Mouse (Mus musculus) NIH3T3 (cell line): ENCODE results near the gene Aggf1.
"Not testable (repeated sequence)": the region's sequence is repeated elsewhere in the genome, so short reads cannot be mapped to it uniquely, and the experiment has no call there.

ENCODE experiments used
- DNase-seq: peaks from one replicate; pipeline ENCODE4 v3.0.0-alpha.2; 2012; ENCODE audit warnings: low read depth

Aggf1 gene

DNA sequence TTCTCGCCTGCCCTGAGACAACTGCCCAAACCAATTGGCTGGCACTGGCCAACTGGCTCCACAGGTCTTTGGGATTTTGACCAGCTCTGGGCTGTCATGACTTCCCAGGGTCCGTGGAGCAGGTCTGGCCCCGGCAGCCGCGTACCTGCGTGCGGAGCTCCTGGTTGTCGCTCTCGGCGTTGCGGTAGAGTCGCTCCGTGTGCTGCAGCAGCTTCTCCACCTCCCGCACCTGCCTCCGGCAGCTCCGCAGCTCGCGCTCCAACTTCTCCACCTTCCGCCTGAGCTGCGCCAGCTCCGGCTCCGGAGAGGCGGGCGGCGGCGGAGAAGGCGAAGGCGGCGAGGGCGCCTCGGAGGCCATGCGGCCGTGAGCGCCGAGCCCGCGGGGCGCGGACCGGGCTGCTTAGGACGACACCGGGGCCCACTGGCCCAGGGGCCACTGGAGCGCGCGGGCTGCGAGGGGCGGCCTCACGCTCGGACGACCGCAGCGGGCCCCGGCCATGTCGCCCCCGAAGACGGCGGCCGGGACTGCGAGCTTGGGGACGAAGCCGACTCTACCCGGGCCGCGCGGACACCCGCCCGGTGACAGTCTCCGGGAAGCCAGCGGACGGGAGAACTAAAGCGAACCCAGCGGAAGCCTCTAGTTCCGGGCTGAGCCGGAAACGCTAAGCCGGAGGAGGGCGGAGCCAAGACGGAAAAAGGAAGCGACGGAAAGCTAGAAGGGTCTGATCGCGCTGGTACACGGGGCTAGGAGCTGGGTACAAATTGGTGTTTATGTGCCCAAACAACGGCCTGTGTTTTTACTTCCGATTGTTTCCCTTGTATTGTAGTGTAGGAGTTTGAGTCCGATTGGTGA is at the start of gene Aggf1:
Aggf1 (minus strand) TSS at position 652 of the 853 bp plus-strand sequence.
- peak; percentile 91 for DNase-seq

DNA sequence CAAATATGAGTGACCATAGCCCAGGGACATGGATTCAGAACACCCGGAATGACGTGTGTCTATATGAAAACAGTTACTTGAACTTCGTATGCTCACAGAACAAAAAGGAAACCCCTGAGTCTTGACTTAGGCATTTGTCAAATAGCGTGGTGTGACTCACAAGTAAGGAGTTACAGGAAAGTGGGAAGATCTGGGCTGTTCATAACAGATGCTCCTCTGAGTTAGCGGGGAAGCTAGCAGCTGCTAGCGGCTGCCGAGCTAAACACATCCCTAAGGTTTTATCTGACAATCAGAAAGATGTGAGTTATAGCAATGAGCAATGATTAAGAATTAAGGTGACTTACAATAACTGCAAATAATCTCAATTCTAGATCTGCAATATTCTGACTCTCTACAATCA is 49.8 kb upstream of the Aggf1 start:
- peak; percentile 51 for DNase-seq

- DNase-seq, result no peak
Measured at GRCm38 (mm10) chr13:95419204-95419749, 44.1 kb upstream of the Aggf1 start.

- no peak for DNase-seq
Measured at GRCm38 (mm10) chr13:95418575-95419203, 43.5 kb upstream of the Aggf1 start.

DNA sequence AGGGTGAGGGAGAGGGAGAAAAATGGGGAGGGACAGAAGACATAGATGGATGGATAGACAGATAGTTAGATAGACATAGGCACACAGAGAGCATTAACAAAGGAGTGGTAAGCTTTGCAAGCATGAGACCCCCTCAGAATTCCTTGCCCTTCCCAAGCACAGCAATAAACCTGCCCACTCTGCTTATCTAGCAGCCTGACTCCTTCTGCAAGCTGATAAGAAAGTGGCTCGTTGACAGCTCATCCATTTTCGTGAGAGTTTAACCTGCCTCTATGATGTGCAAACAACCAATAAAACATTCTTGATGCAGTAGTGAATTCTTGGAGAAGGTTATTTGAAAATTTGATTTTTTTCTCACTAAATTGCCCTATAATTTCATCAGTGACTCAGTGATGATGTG is 37.1 kb upstream of the Aggf1 start:
- no peak for DNase-seq

DNA sequence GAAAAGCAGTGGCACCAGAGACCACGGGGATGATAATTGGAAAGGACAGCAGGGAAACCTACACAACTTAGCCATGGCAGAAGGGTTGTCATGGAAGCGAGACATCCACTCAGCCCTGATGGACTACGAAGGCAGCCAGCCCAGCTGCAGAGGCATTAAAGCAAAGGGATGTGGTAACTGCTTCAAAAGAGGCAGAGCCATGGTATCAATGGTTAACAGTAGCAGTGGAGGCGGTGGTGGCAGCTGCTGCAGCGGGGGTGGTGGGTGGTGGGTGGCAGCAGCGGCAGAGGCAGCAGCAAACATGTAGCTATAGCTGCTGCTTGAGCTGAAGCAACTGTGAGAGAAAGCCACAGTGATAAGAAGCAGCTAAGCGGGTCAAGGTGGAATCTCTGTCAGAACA is 18.1 kb upstream of the Aggf1 start:
- no peak for DNase-seq

- DNase-seq, result peak; percentile 88
Measured at GRCm38 (mm10) chr13:95389866-95390865, 15.0 kb upstream of the Aggf1 start.

DNA sequence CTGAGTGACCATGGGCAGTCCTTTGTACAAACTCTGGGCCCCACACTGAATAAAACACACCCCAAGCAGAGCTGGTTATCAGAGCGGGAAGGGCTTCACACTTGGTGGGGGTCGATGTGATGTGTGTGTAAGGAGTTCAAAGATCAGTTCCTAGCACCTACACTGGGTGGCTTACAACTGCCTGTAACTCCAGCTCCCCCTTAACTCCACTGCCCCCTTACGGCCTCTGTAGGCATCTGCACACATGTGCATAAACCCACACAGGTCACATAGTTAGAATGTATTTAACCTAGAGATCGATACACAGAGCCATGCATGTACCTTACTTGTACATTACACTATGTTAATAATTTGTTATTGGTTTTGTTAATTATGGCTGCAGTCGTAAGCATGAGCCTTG is 13.1 kb upstream of the Aggf1 start:
- DNase-seq, result no peak

GRCm38 (mm10) chr13:95382418-95382817 is 7.3 kb upstream of the Aggf1 start:
- DNase-seq, result no peak

- DNase-seq, result peak; percentile 48
Measured at GRCm38 (mm10) chr13:95378696-95379095, 3.5 kb upstream of the Aggf1 start.

DNA sequence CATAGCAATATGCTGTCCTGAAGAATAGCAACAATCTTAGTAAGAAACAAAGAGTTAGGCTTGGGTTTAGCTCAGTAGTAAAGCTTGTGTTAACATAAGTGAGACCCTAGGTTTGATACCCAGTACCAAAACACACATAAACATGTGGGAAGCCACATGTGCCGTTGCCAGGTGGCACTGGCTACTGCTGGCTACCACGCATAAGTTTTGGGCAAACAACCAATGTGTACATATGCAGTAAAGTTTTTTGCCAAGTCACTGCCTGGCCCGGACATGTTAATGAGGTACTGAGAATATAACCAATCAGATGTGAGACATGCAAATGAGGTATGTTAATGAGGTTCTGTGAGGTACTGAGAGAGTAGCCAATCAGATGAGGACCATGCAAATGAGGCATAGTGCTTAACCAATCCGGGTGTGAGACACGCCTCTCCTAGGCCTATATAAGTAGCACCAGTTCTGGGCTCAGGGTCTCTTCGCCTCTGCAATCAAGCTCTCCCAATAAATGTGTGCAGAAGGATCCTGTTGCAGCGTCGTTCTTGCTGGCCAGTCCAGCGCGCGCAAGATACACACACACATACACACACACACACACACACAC is 1.6 kb upstream of the Aggf1 start:
- not testable (repeated sequence) for DNase-seq

DNA sequence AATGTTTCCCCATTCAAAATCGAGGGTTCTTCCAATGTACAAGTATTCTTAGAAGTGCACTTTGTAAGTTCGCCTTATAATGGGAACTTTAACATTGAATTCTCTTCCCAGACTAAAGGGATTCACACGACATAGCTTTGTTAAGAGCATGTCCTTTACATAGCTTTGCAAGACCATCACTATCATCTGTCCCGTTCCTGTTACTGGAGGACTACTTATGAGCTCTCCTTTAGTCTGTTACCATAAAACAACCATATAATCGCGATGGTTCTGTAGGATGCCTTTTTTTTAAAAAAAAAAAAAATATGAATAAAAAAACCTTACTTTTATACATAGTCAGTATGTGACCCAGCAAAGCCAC is 382 bp upstream of the Aggf1 start:
- no peak for DNase-seq

- DNase-seq, result no peak
Measured at GRCm38 (mm10) chr13:95366356-95366755, 8.8 kb downstream of the Aggf1 start.

GRCm38 (mm10) chr13:95363440-95363839 is 11.7 kb downstream of the Aggf1 start:
- DNase-seq, result no peak

DNA sequence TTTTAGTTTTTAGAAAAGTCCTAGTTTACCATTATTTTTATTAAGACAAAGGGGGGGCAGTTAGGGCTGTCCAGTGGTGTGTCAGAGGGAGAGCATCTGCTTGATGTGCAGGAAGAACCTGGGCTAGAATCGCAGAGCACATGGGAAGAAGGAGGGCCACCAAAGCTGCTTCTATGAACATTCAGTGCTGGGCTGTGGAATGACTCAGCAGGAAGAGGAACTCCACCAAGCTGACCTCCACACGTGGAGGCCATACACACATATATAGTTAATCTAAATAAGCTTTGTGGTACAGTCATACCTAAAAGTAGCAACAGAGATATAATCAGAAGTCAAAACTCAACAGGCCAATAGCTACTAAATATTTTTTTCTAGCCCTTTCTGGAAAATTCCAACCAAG is 16.9 kb downstream of the Aggf1 start:
- no peak for DNase-seq

GRCm38 (mm10) chr13:95348476-95348875 is 26.7 kb downstream of the Aggf1 start:
- DNase-seq, result no peak

GRCm38 (mm10) chr13:95347018-95347696 is 28.0 kb downstream of the Aggf1 start:
- DNase-seq, result peak; percentile 86

DNA sequence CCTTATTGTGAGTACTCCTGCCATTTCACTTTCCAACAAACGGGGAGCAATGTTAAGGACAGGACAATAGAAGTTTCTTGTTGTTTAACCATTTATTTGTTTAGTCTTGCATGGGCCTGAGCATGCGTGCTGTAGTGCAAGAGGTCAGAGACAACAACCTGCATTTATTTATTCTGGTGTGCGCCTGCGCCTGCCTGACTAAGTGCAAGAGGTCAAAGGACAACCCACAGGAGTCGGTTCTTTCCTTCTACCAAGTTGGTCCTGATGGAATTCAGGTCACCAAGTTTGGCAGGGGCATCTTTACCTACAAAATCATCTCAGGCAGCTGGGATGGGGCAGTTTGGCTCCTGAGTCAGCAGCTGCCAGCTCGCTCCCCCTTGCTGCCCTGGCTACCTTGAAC is 29.3 kb downstream of the Aggf1 start:
- DNase-seq, result no peak

DNA sequence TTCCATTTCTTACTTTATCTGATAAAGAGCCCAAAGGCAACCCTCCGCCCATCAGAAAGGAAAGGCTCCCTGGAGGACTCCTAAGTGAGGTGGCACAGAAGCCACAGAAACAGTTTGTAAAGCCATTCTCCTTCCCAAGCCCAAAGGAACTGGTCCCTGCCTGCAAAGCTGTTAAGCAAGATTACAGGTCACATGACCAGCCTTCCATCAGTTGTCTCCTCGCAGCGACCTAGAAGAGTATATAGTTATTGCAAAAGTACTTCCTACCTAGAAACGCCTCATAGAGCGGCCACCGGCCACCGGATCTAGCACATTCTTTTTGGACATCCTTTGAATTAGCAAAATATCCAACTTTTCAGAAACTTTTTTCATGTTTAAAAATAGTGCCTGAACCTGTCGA is 31.7 kb downstream of the Aggf1 start:
- no peak for DNase-seq

DNA sequence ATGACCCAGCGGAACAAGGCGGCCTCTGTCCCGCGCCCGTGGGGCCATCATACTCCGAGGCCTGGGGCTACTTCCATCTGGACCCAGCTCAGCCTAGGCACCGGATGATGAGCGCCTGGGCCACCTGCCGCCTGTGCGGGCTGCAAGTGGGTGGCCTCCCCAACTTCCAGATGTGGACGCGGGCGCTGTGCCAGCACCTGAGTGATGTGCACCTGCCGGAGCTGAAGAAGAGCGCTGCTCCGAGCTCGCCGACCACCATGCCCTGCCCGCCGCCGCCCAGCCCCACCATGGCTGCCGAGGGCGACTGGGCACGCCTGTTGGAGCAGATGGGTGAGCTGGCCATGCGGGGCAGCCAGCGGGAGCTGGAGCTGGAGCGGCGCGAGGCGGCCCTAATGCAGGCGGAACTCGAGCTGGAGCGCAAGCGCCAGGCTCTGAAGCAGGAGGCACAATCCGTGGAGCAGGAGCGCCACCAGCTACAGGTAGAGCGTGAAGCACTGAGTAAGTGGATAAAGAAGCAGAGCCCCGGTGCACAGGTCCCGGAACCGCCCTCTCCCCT is 39.0 kb downstream of the Aggf1 start:
- DNase-seq, result no peak
